In genomic region chr3:17326292-17326691, GRCm38 (mm10) we compare ENCODE assay signal across 20 mouse cellular contexts.
DNase-seq lines count a peak whose midpoint lies in the region; ATAC-seq and TF ChIP-seq lines count a peak whose summit lies in the region.
"Had no signal": no experiment of that assay in that cellular context is flagged by ENCODE, and none has a peak within 500 bp of the region (broad histone marks: within the 10 kb centered on the region; RNA-seq: fewer than 3 reads in every experiment).

No protein-coding gene starts in this region.

- no peak overlapping the region for H3K4me3 ChIP-seq in left cerebral cortex, adult 2 months
- 0 out of 2 replicates have a peak overlapping the region, but pooled peaks have one; percentile 0 for H3K4me3 ChIP-seq in hindbrain, embryonic 14.5 days (replicated peaks; ENCODE audit: low read length)
- peak overlapping the region; percentile 18 for H3K4me3 ChIP-seq in midbrain, embryonic 16.5 days (ENCODE audit: low read depth, low read length)
- H3K4me3 ChIP-seq: erythroblast, embryonic 14.5 days; kidney, embryonic 15.5 days; limb, embryonic 12.5 days; liver, embryonic 13.5 days; lung, embryonic 15.5 days had no signal

- H3K4me1 ChIP-seq in hindbrain, embryonic 14.5 days (replicated peaks; ENCODE audit: control insufficient read depth, insufficient read depth, low read length) = peaks cover 63% of the 10 kb centered on the region
- peaks cover 49% of the 10 kb centered on the region for H3K4me1 ChIP-seq in midbrain, embryonic 16.5 days (ENCODE audit: control insufficient read depth, insufficient read depth, low read length)
- H3K4me1 ChIP-seq: kidney, embryonic 15.5 days; liver, embryonic 13.5 days; lung, embryonic 15.5 days had no signal

- 35% methylated on average over 8 of the region's 8 CpGs for WGBS in hindbrain, embryonic 14.5 days
- 27% methylated on average over 8 of the region's 8 CpGs for WGBS in midbrain, embryonic 16.5 days

- H3K9me3 ChIP-seq in hindbrain, embryonic 14.5 days (ENCODE audit: control insufficient read depth, low read length) = no peaks in the 10 kb centered on the region
- H3K9me3 ChIP-seq in midbrain, embryonic 16.5 days (replicated peaks; ENCODE audit: control insufficient read depth, low read length, poor library complexity, severe bottlenecking) = no peaks in the 10 kb centered on the region
- H3K9me3 ChIP-seq: kidney, embryonic 15.5 days; limb, embryonic 12.5 days; liver, embryonic 13.5 days; lung, embryonic 15.5 days had no signal

- no peaks in the 10 kb centered on the region for H3K27me3 ChIP-seq in hindbrain, embryonic 14.5 days (ENCODE audit: control insufficient read depth, insufficient read depth, low read length)
- no peaks in the 10 kb centered on the region for H3K27me3 ChIP-seq in midbrain, embryonic 16.5 days (ENCODE audit: control insufficient read depth, insufficient read depth, low read depth, low read length)
- H3K27me3 ChIP-seq: kidney, embryonic 15.5 days; limb, embryonic 12.5 days; liver, embryonic 13.5 days; lung, embryonic 15.5 days had no signal

- no peak for DNase-seq in left cerebral cortex, adult 2 months (ENCODE audit: extremely low spot score in 1 of 2, low spot score in 2 of 2)
- no peak for DNase-seq in left cerebral cortex, adult 9 months (ENCODE audit: low spot score in 2 of 2)
- peak; percentile 73 for DNase-seq in hindbrain, embryonic 14.5 days (ENCODE audit: low spot score)
- no peak for DNase-seq in embryo, embryonic 9.5 days (ENCODE audit: extremely low spot score)
- no peak for DNase-seq in right cerebral cortex, postnatal 25 days
- no peak for DNase-seq in cerebellum, postnatal 25 days
- DNase-seq: adrenal gland, postnatal 10 days; cerebellum, adult 18-20 months; gastrocnemius, postnatal 36 days; heart, postnatal 14 days; liver, embryonic 13.5 days; right cerebral cortex, postnatal 4 days; thymus, postnatal 4 days had no signal

- TF ChIP-seq CTCF in left cerebral cortex, adult 2 months (IDR thresholded peaks at IDR 0.05) = no peak

- H3K36me3 ChIP-seq in hindbrain, embryonic 14.5 days (replicated peaks; ENCODE audit: control insufficient read depth, insufficient read depth) = no peaks in the 10 kb centered on the region
- H3K36me3 ChIP-seq in midbrain, embryonic 16.5 days (ENCODE audit: control insufficient read depth, insufficient read depth, low read length) = no peaks in the 10 kb centered on the region
- H3K36me3 ChIP-seq: kidney, embryonic 15.5 days; limb, embryonic 12.5 days; liver, embryonic 13.5 days; lung, embryonic 15.5 days had no signal

- intact Hi-C loops in left cerebral cortex, adult 2 months (cut with DNase I) = loop anchor here (5.0 kb wide), 1 partner anchor 509 kb away; no protein-coding TSS in a partner anchor

- H3K4me2 ChIP-seq in hindbrain, embryonic 14.5 days (replicated peaks) = peak overlapping the region; percentile 45
- peak overlapping the region; percentile 45 for H3K4me2 ChIP-seq in midbrain, embryonic 16.5 days (ENCODE audit: low read length)
- H3K4me2 ChIP-seq: heart, embryonic 11.5 days; kidney, embryonic 15.5 days; limb, embryonic 12.5 days; liver, embryonic 13.5 days; lung, embryonic 15.5 days had no signal

- H3K9ac ChIP-seq in hindbrain, embryonic 14.5 days = peak overlapping the region; percentile 50
- peak overlapping the region; percentile 42; the same call in 1 of the 2 replicates for H3K9ac ChIP-seq in midbrain, embryonic 16.5 days (ENCODE audit: low read depth, low read length)
- H3K9ac ChIP-seq: kidney, embryonic 15.5 days; limb, embryonic 12.5 days; liver, embryonic 13.5 days; lung, embryonic 15.5 days had no signal

- ATAC-seq in hindbrain, embryonic 14.5 days (ENCODE audit: low FRiP score) = peak; percentile 63
- peak; percentile 69 for ATAC-seq in midbrain, embryonic 16.5 days

- H3K27ac ChIP-seq in left cerebral cortex, adult 2 months = peak overlapping the region; percentile 5; the same call in 1 of the 2 replicates
- H3K27ac ChIP-seq in hindbrain, embryonic 14.5 days = peak overlapping the region; percentile 95
- peak overlapping the region; percentile 90 for H3K27ac ChIP-seq in midbrain, embryonic 16.5 days (ENCODE audit: low read length)
- H3K27ac ChIP-seq: kidney, embryonic 15.5 days; limb, embryonic 12.5 days; liver, embryonic 13.5 days; lung, embryonic 15.5 days; macrophage had no signal

Comparison
In these comparisons a context has a peak if more than half of its experiments do, and no peak if none do; other contexts are left out.
1. H3K27ac ChIP-seq: peak in every context shown above with its lines; median percentile 95 in hindbrain, embryonic 14.5 days; 90 in midbrain, embryonic 16.5 days; 5 in left cerebral cortex, adult 2 months.